Comparison of ENCODE assay signal across 18 mouse cellular contexts in the genomic region with DNA sequence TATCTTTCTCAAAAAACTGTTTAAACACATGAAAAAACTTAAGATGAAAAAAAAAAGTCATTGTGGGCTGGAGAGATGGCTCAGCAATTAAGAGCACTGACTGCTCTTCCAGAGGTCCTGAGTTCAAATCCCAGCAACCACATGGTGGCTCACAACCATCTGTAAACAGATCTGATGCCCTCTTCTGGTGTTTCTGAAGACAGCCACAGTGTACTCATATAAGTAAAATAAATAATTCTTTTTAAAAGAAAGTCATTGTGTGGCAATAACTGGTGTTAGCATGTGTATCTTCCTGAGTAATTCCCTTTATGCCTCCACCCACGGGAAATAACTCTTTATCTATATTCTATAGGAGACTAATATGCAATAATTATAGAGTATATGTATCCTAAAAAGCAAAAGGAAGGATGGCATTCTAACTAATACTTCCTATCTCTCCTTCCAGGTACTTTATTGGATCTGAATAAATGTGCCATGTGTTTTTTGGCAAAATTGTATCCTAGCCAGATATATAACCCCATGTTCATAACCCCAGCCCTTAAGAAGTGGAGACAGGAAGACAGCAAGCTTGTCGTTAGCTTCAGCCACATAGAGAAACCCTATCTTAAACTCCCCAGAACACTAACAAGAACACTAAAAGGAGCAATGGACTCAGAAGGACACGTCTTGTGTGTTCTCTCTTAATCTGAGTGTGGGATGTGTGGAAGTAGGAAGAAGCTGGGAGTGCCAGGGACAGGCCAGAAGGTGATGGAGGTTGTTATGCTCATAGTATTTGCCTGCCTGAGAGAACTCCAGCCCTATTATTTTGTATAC.
"Had no signal": no experiment of that assay in that cellular context is flagged by ENCODE, and none has a peak within 500 bp of the region (broad histone marks: within the 10 kb centered on the region; RNA-seq: fewer than 3 reads in every experiment).

No protein-coding gene starts in this region.

- H3K4me3 ChIP-seq: kidney, embryonic 15.5 days; limb, embryonic 12.5 days; limb, embryonic 15.5 days; liver, embryonic 12.5 days; lung, embryonic 15.5 days; midbrain, embryonic 12.5 days had no signal

- H3K27ac ChIP-seq: kidney, embryonic 15.5 days; limb, embryonic 12.5 days; limb, embryonic 15.5 days; liver, embryonic 12.5 days; liver, embryonic 15.5 days; lung, embryonic 15.5 days; macrophage; midbrain, embryonic 12.5 days had no signal

- ATAC-seq: inflammation-experienced regulatory T-cells, adult 6 months; intestine, embryonic 16.5 days; liver, embryonic 12.5 days; midbrain, embryonic 16.5 days had no signal

- H3K36me3 ChIP-seq: kidney, embryonic 15.5 days; limb, embryonic 12.5 days; limb, embryonic 15.5 days; liver, embryonic 12.5 days; liver, embryonic 15.5 days; lung, embryonic 15.5 days; midbrain, embryonic 12.5 days had no signal

- H3K9me3 ChIP-seq: kidney, embryonic 15.5 days; limb, embryonic 12.5 days; limb, embryonic 15.5 days; liver, embryonic 12.5 days; liver, embryonic 15.5 days; lung, embryonic 15.5 days; midbrain, embryonic 12.5 days had no signal

- DNase-seq: kidney, adult 18-20 months; kidney, postnatal 10 days; kidney, postnatal 36 days; left cerebral cortex, postnatal 4 days; lung, postnatal 14 days; thymus, adult 2 months; thymus, postnatal 25 days had no signal

- H3K27me3 ChIP-seq: limb, embryonic 15.5 days; liver, embryonic 15.5 days; lung, embryonic 15.5 days had no signal

- H3K9ac ChIP-seq: kidney, embryonic 15.5 days; limb, embryonic 12.5 days; limb, embryonic 15.5 days; liver, embryonic 12.5 days; liver, embryonic 15.5 days; lung, embryonic 15.5 days; midbrain, embryonic 12.5 days had no signal

- H3K4me2 ChIP-seq: kidney, embryonic 15.5 days; limb, embryonic 12.5 days; limb, embryonic 15.5 days; liver, embryonic 15.5 days; lung, embryonic 15.5 days; midbrain, embryonic 12.5 days had no signal
